Mouse (Mus musculus) heart, embryonic 11.5 days (tissue): ENCODE results near the gene Pabpc6. TPM values are rescaled to one million over a fixed set of nuclear protein-coding genes. Genes with fewer than 3 reads are reported as not detected.

ENCODE experiments used
- ATAC-seq: fragments of 200-750 bp; cut with Nextera tagmentation; replicated peaks from 2 replicates; pipeline ENCODE4 v1.8.0; 2017; ENCODE audit warnings: moderate library complexity; ENCODE audit not compliant: insufficient number of reproducible peaks, low FRiP score, low TSS enrichment
- H3K27ac ChIP-seq: fragments of 300-500 bp; sonication (generic); 2 replicates; pipeline ENCODE4 v1.5.1; 2014; ENCODE audit warnings: mild to moderate bottlenecking, low read depth, low read length
- H3K27me3 ChIP-seq: fragments of 300-500 bp; sonication (generic); 2 replicates; pipeline ENCODE4 v1.6.1; 2014; ENCODE audit warnings: mild to moderate bottlenecking, low read length, mixed read lengths; ENCODE audit not compliant: control insufficient read depth, insufficient read depth
- H3K36me3 ChIP-seq: fragments of 300-500 bp; sonication (generic); 2 replicates; pipeline ENCODE4 v1.6.1; 2014; ENCODE audit warnings: mild to moderate bottlenecking, low read length, moderate library complexity, mixed read lengths; ENCODE audit not compliant: control insufficient read depth, insufficient read depth
- H3K4me1 ChIP-seq: fragments of 300-500 bp; sonication (generic); 2 replicates; pipeline ENCODE4 v1.6.1; 2014; ENCODE audit warnings: low read length; ENCODE audit not compliant: control insufficient read depth, insufficient read depth
- H3K4me2 ChIP-seq: fragments of 300-500 bp; sonication (generic); 2 replicates; pipeline ENCODE4 v1.6.1; 2014; ENCODE audit warnings: mild to moderate bottlenecking, moderate library complexity
- H3K4me3 ChIP-seq: fragments of 300-500 bp; sonication (generic); 2 replicates; pipeline ENCODE4 v1.5.1; 2014; ENCODE audit warnings: low read depth, low read length
- H3K9ac ChIP-seq: fragments of 300-500 bp; sonication (generic); 2 replicates; pipeline ENCODE4 v1.6.1; 2014; ENCODE audit warnings: mild to moderate bottlenecking, low read depth, low read length, moderate library complexity
- H3K9me3 ChIP-seq: fragments of 300-500 bp; sonication (generic); replicated peaks from 2 replicates; pipeline ENCODE4 v1.6.1; 2016; ENCODE audit warnings: low read length; ENCODE audit not compliant: control insufficient read depth
- polyA plus RNA-seq: library from polyadenylated mRNA; unstranded; fragments of >200 nt; fragmentation: Nextera tagmentation; extraction: Ambion mirVana; gene quantifications from 2 replicates; pipeline ENCODE4 v1.2.1, GENCODE M21; 2014

Gene Pabpc6
- polyA plus RNA-seq, 1 experiment from 2014 or later: not detected

DNA sequence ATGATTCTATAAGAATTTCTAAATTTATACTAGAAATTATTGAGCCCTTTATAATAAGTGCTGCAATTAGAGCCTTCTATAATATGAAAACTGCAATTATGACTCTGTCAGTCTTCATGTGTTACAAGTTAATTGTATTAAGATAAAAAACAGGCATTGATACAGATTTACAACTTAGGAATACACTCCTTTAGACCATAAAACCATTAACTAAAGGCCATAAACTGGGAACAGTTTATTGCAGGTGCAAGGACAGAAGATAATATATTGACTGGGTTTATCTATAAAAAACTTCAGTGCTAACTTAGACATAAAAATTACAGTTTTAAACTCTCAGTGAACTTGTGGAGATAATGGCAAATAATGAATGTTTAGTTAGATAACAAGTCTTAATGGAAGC, 42.5 kb downstream of the Pabpc6 start:
- no peak for ATAC-seq
- Histone ChIP-seq H3K4me3 (no peak overlapping the region), H3K36me3 (no peaks in the 10 kb centered on the region), H3K4me2 (no peak overlapping the region), H3K27ac (no peak overlapping the region), H3K9ac (no peak overlapping the region), H3K4me1 (no peaks in the 10 kb centered on the region), H3K9me3 (no peaks in the 10 kb centered on the region), H3K27me3 (no peaks in the 10 kb centered on the region)

Other genes starting within 250 kb of the Pabpc6 start
- gene Gm17728, start 247.7 kb downstream of the Pabpc6 start, polyA plus RNA-seq: not detected in 2 replicates